Mouse (Mus musculus) thymus, adult 2 months (tissue): ENCODE measurements around the gene Kalrn.

Source experiments
- CTCF ChIP-seq: fragments of 200-500 bp; IDR thresholded peaks from 2 replicates; pipeline ENCODE4 v1.5.1; 2012; ENCODE audit warnings: mild to moderate bottlenecking, control low read depth, low read length, moderate library complexity, borderline replicate concordance; ENCODE audit not compliant: control insufficient read depth, poor library complexity, insufficient read depth; ENCODE audit errors: extremely low read depth
- POLR2A ChIP-seq: fragments of 200-500 bp; IDR thresholded peaks from 2 replicates; pipeline ENCODE4 v1.6.1; 2012; ENCODE audit warnings: mild to moderate bottlenecking, low read length, control low read depth, moderate library complexity; ENCODE audit not compliant: control insufficient read depth, poor library complexity, insufficient read depth; ENCODE audit errors: extremely low read depth

- TF ChIP-seq CTCF (no peak), POLR2A (no peak)
These were observed 87.8 kb downstream of the Kalrn start for GRCm38 (mm10) chr16:34485483-34485882.
